Mouse (Mus musculus): ENCODE results near the gene Acsl5. TPM values are rescaled to one million over a fixed set of nuclear protein-coding genes. Genes with fewer than 3 reads are reported as not detected.
A peak's percentile ranks its signal among the peaks of the same experiment; 100 is the strongest.

Acsl5 gene
- 17.1 and 30.0 TPM in 2 replicates for total RNA-seq (2012; rRNA removed)

- TF ChIP-seq ZC3H11A (IDR thresholded peaks at IDR 0.05; ENCODE audit: borderline replicate concordance, low read depth, low read length) (no peak), HCFC1 (IDR thresholded peaks at IDR 0.05; ENCODE audit: borderline replicate concordance, insufficient read depth, low read length) (no peak), MAFK (IDR thresholded peaks at IDR 0.05; ENCODE audit: insufficient read depth, low read depth, low read length) (no peak), ZNF384 (IDR thresholded peaks at IDR 0.05; ENCODE audit: low read depth, low read length) (no peak), CHD2 (IDR thresholded peaks at IDR 0.05; ENCODE audit: low read depth, low read length) (no peak)
- H3K27ac ChIP-seq (ENCODE audit: insufficient read depth, low read depth, low read length, poor library complexity, severe bottlenecking) = no peak within 1 kb of the TSS
- H3K9me3 ChIP-seq (ENCODE audit: control insufficient read depth, insufficient read depth, low read depth, low read length) = no peaks in the 10 kb centered on the region
- in situ Hi-C loops (cut with MboI; ENCODE audit: low sequenced_read_pairs in 2 of 2, unreplicated experiment in 2 of 2) = no loop called here
- DNase-seq (ENCODE audit: low read depth, low spot score) = no peak
- no peak within 1 kb of the TSS for H3K4me3 ChIP-seq (ENCODE audit: insufficient read depth in 1 of 2, low read depth in 1 of 2, low read length in 2 of 2, poor library complexity in 1 of 2, severe bottlenecking in 1 of 2)
- no peaks in the 10 kb centered on the region for H3K36me3 ChIP-seq (ENCODE audit: control insufficient read depth, insufficient read depth, low read length, poor library complexity, severe bottlenecking)
- H3K9ac ChIP-seq (ENCODE audit: insufficient read depth, low read depth, low read length, poor library complexity, severe bottlenecking) = no peak within 1 kb of the TSS
- peaks cover 0 to 8% of the 10 kb centered on the region in 2 experiments; a peak in 2 of 4 replicates for H3K4me1 ChIP-seq (ENCODE audit: control insufficient read depth in 2 of 2, insufficient read depth in 2 of 2, low read length in 2 of 2, poor library complexity in 1 of 2)
Observed at GRCm38 (mm10) chr19:55251383-55252124, at the start of gene Acsl5. TSS of gene Acsl5 (plus strand) at chr19:55251938.

DNA sequence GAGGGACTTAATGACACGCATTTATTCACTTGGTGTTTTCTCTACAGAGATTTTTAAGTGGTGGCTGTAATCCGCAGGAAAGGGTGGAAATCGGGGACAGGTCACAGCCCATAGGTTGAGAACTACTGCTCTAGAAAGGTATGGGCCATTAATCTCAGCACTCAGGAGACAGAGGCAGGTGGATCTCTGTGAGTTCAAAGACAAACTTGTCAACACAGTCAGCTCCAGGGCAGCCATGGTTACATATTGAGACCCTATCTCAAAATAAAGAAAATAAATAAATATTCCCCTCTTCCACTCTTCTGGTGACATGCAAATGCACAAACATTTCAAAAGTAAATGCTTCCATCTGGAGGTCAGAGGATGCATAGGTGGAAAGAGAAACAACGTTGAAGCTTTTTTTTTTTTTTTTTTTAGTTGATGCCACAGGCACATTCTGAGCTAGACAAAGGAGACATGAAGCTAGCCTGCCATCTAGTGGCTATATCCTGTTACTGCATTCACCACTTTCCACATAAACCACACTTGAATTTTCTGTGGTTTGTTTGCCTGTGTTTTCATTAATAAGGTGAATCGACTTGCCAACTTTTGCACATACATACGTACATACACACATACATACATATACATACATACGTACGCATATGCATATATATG lies 45.1 kb upstream of the Acsl5 start:
- H3K4me3 ChIP-seq (ENCODE audit: insufficient read depth in 1 of 2, low read depth in 1 of 2, low read length in 2 of 2, poor library complexity in 1 of 2, severe bottlenecking in 1 of 2) = no peak overlapping the region
- peak; percentile 45 for DNase-seq (ENCODE audit: low read depth, low spot score)
- no peak overlapping the region for H3K9ac ChIP-seq (ENCODE audit: insufficient read depth, low read depth, low read length, poor library complexity, severe bottlenecking)
- peaks cover 0 to 3% of the 10 kb centered on the region in 2 experiments; a peak in 1 of 4 replicates for H3K4me1 ChIP-seq (ENCODE audit: control insufficient read depth in 2 of 2, insufficient read depth in 2 of 2, low read length in 2 of 2, poor library complexity in 1 of 2)
- H3K36me3 ChIP-seq (ENCODE audit: control insufficient read depth, insufficient read depth, low read length, poor library complexity, severe bottlenecking) = no peaks in the 10 kb centered on the region
- no peak overlapping the region for H3K27ac ChIP-seq (ENCODE audit: insufficient read depth, low read depth, low read length, poor library complexity, severe bottlenecking)
- no peak for TF ChIP-seq HCFC1 (IDR thresholded peaks at IDR 0.05; ENCODE audit: borderline replicate concordance, insufficient read depth, low read length)
- TF ChIP-seq ZC3H11A (IDR thresholded peaks at IDR 0.05; ENCODE audit: borderline replicate concordance, low read depth, low read length) = peak; percentile 94; the same call in 1 of the 2 replicates
- TF ChIP-seq CHD2 (IDR thresholded peaks at IDR 0.05; ENCODE audit: low read depth, low read length) = no peak
- TF ChIP-seq MAFK (IDR thresholded peaks at IDR 0.05; ENCODE audit: insufficient read depth, low read depth, low read length) = 0 out of 2 replicates have a peak, but pooled peaks have one; percentile 12
- TF ChIP-seq ZNF384 (IDR thresholded peaks at IDR 0.05; ENCODE audit: low read depth, low read length) = peak; percentile 99
- H3K9me3 ChIP-seq (ENCODE audit: control insufficient read depth, insufficient read depth, low read depth, low read length) = no peaks in the 10 kb centered on the region
- in situ Hi-C loops (cut with MboI; ENCODE audit: low sequenced_read_pairs in 2 of 2, unreplicated experiment in 2 of 2) = loop anchor here in 1 of 2 experiments (10.0 kb wide), 1 partner anchor 142 kb away; no protein-coding TSS in a partner anchor

DNA sequence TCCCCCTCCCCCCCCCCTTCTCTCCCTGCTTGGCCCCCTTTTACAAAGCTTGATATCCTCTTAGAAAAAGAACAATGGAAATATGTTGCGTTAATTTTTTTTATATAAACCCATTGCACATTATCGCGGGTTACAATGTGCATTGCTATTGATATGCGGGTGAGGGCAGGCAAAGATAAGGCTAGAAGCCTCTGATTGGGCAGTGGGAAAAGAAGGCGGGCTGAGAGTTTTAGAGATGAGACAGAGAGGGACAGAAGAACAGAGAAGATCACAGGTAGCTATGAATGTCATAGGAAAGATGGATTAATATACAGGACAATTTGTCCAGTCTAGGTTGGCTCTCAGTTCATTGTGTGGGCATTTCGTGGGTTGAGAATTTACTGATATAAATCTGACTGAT lies 44.5 kb upstream of the Acsl5 start:
- H3K9me3 ChIP-seq (ENCODE audit: control insufficient read depth, insufficient read depth, low read depth, low read length) = no peaks in the 10 kb centered on the region
- DNase-seq (ENCODE audit: low read depth, low spot score) = no peak
- H3K36me3 ChIP-seq (ENCODE audit: control insufficient read depth, insufficient read depth, low read length, poor library complexity, severe bottlenecking) = no peaks in the 10 kb centered on the region
- in situ Hi-C loops (cut with MboI; ENCODE audit: low sequenced_read_pairs in 2 of 2, unreplicated experiment in 2 of 2) = loop anchor here in 1 of 2 experiments (10.0 kb wide), 1 partner anchor 142 kb away; no protein-coding TSS in a partner anchor
- H3K27ac ChIP-seq (ENCODE audit: insufficient read depth, low read depth, low read length, poor library complexity, severe bottlenecking) = no peak overlapping the region
- no peak overlapping the region for H3K9ac ChIP-seq (ENCODE audit: insufficient read depth, low read depth, low read length, poor library complexity, severe bottlenecking)
- TF ChIP-seq CHD2 (IDR thresholded peaks at IDR 0.05; ENCODE audit: low read depth, low read length) (no peak), MAFK (IDR thresholded peaks at IDR 0.05; ENCODE audit: insufficient read depth, low read depth, low read length) (no peak), ZNF384 (IDR thresholded peaks at IDR 0.05; ENCODE audit: low read depth, low read length) (no peak), HCFC1 (IDR thresholded peaks at IDR 0.05; ENCODE audit: borderline replicate concordance, insufficient read depth, low read length) (no peak), ZC3H11A (IDR thresholded peaks at IDR 0.05; ENCODE audit: borderline replicate concordance, low read depth, low read length) (no peak)
- H3K4me1 ChIP-seq (ENCODE audit: control insufficient read depth in 2 of 2, insufficient read depth in 2 of 2, low read length in 2 of 2, poor library complexity in 1 of 2) = peaks cover 0 to 3% of the 10 kb centered on the region in 2 experiments; a peak in 1 of 4 replicates
- H3K4me3 ChIP-seq (ENCODE audit: insufficient read depth in 1 of 2, low read depth in 1 of 2, low read length in 2 of 2, poor library complexity in 1 of 2, severe bottlenecking in 1 of 2) = no peak overlapping the region

GRCm38 (mm10) chr19:55207746-55208538 lies 43.8 kb upstream of the Acsl5 start:
- 0 out of 2 replicates have a peak overlapping the region, but pooled peaks have one; percentile 0 for H3K9ac ChIP-seq (ENCODE audit: insufficient read depth, low read depth, low read length, poor library complexity, severe bottlenecking)
- H3K9me3 ChIP-seq (ENCODE audit: control insufficient read depth, insufficient read depth, low read depth, low read length) = no peaks in the 10 kb centered on the region
- DNase-seq (ENCODE audit: low read depth, low spot score) = no peak
- H3K27ac ChIP-seq (ENCODE audit: insufficient read depth, low read depth, low read length, poor library complexity, severe bottlenecking) = no peak overlapping the region
- in situ Hi-C loops (cut with MboI; ENCODE audit: low sequenced_read_pairs in 2 of 2, unreplicated experiment in 2 of 2) = loop anchor here in 1 of 2 experiments (10.0 kb wide), 1 partner anchor 143 kb away; no protein-coding TSS in a partner anchor
- TF ChIP-seq ZC3H11A (IDR thresholded peaks at IDR 0.05; ENCODE audit: borderline replicate concordance, low read depth, low read length) (no peak), HCFC1 (IDR thresholded peaks at IDR 0.05; ENCODE audit: borderline replicate concordance, insufficient read depth, low read length) (no peak), ZNF384 (IDR thresholded peaks at IDR 0.05; ENCODE audit: low read depth, low read length) (no peak), CHD2 (IDR thresholded peaks at IDR 0.05; ENCODE audit: low read depth, low read length) (no peak), MAFK (IDR thresholded peaks at IDR 0.05; ENCODE audit: insufficient read depth, low read depth, low read length) (no peak)
- H3K36me3 ChIP-seq (ENCODE audit: control insufficient read depth, insufficient read depth, low read length, poor library complexity, severe bottlenecking) = no peaks in the 10 kb centered on the region
- H3K4me3 ChIP-seq (ENCODE audit: insufficient read depth in 1 of 2, low read depth in 1 of 2, low read length in 2 of 2, poor library complexity in 1 of 2, severe bottlenecking in 1 of 2) = peak overlapping the region; percentile 6 to 27; a peak in 2 of 4 replicates
- peaks cover 0 to 3% of the 10 kb centered on the region in 2 experiments; a peak in 1 of 4 replicates for H3K4me1 ChIP-seq (ENCODE audit: control insufficient read depth in 2 of 2, insufficient read depth in 2 of 2, low read length in 2 of 2, poor library complexity in 1 of 2)
